Mouse (Mus musculus) adrenal gland, postnatal 10 days (tissue): ENCODE measurements around the gene Cdh13. TPM values are rescaled to one million over a fixed set of nuclear protein-coding genes. Genes with fewer than 3 reads are reported as not detected.

Experiments
- DNase-seq: peaks from one replicate; pipeline ENCODE4 v3.0.0; 2021; ENCODE audit warnings: mixed read lengths
- total RNA-seq, 2 experiments: library from RNA; stranded (reverse); gene quantifications; 2 replicates each; pipeline ENCODE4 v1.2.3; 2021

Gene Cdh13
- total RNA-seq, 2 experiments from 2014 or later = 25.9 to 31.2 TPM

DNA sequence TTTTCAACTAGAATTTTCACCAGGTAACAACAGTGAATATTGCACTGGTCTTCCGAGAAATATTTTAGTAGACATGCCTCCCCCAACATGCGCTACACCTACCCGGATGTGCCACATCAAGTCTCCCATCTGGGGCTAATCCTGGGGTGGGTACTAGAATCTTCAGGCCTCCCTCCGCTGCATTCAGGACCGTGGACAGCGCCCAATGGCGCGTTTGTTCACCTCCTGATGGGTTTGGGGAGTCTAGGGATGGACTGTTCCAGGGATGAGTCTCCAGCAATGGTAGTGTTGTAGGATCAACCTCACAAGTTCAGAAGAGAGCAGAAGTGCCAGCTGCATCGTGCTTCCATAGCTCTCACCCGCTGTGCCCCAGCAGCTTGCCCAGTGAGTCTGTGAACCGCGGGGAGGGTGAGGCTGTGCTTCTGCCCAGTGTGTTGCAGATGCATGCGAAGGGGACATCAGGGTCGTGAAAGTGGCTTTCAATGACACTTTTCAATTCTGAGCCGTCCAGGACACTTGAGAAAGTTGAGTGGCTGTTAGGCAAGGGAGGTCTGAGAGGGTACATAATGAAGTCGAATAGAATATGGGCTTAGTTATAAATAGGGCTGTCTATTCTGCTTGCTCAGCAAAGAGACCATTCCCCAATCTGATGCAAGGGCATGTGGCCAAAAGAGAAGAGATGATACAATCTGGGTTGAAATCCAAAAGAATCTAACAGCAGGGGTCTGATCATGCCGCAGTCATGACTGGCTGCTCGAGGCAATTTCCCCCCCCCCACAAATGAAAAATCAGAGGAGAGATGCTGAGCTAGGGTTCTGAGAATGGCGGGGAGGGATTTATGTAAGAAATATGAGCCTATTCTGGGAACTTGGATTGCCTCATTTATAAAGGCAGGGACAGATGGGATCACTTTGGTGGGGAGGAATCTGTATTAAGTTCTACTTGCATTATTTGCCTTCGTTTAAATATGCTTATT is 668.5 kb downstream of the Cdh13 start:
- peak; percentile 41 for DNase-seq

DNA sequence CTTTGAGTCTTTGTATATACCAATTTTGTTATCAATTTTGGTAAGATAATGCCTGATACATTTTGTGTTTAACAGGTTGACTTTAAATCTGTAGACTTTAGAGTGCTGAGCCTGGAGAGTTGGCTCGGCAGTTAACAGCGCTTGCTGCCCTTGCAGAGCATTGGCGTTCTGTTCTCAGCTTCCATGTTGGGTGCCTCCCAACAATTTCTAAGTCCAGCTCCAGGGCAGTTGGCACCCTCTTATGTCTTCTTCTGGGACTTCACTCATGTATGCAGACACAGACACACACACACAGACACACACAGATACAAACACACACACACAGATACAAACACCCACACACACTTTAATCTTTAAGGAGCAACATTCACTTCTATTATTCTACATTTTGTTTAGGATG is 672.6 kb downstream of the Cdh13 start:
- DNase-seq = no peak

DNA sequence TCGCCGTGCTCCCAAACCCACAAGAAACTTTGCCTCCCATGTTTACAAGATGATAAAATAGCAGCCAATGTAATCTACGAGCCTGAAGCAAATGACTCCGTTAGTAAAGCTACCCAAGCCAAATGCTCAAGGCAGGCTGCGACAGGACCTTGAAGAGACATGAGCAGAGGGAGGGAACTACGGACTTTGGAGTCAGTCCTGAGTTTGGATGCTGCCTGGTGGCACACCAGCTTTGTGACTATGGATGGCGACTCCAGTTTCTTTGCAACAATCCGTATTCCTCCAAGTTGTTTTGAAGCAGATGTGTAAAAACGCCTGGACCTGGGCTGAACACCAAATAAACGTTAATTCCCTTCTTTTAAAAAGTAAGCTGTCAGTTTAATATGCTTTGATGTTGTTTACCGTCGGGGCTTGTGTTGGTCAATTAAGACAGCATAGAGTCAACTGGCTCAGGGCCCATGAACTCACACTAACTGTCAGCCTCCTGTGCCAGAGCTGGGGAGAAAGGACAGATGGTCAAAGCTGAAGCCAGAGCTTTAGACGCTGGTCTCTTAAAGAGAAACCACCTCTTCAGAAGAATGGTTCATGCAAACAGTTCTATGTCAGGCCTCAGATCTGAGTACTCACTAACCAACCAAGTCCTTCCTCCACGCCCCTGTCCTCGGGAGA is 678.5 kb downstream of the Cdh13 start:
- DNase-seq = no peak

DNA sequence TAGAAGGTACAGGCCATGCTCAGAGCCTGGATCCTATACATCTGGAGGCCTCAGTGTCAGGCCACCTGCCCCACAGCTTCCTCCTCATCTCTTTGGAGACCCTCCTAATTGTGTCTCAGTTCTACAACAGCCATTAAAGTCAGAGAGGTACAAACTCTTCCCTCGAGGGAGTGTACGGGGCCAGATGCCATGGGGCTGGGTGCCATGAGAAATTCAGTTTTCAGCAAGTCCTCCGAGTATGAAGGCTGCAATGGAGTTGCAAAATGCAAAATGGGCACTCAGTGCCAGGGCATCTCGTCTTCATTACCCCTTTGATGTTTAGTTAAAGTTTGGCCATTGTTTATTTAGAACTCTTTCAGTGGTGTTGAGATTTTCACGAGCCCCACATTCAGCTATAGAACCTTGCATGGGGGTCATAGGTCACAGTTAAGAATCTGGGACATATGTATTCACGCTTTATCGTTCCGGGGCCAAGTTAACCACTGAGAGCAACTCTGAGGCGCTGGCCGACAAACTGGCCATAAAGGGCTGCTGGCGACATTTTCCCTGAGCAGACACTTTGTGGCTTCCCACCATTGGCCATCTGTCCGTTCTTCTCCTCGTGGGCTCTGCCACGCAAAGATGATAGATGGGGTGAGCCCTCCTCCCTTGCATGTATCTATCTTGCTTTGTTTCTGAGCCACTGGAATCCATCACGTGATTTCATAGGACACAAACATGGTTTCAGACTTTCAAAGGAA is 681.7 kb downstream of the Cdh13 start:
- DNase-seq = peak; percentile 14

DNA sequence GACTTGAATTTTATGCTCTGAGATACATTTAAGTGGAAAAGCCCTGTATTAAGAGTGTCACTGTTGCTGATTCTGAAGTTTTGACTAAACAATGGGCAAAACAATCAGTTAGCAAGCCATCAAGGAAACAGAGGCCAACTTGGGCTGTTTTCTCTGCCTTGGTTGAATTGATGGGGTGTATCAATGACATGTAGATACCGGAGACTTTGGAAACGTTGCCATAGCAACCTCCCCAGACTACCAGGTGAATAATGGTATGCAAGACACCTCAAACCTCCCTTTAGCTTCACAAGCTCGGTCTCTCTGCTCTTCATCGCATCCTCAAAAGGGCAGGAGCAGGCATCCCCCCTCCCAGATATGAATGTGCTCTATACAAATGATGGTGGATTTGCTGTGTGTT is 685.4 kb downstream of the Cdh13 start:
- DNase-seq = no peak

DNA sequence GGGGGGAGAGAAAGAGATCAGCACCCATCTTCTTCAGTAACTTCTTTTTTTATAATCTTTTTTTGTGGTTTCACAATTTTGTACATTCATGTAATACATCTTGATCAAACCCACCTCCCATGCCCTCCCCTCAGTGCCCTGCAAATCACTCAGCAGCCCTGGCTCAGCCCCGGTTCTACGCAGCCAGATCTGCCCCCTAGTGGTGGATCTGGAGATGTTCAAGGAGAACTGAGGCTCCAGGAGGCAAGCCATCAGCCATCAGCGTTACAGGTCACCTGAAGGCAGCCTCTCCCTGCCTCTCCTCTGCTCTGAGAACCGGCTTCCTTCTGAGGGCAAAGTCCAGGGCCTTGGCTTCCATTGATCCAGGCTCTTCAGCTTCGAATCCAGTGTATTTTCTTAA is 696.3 kb downstream of the Cdh13 start:
- peak; percentile 31 for DNase-seq

DNA sequence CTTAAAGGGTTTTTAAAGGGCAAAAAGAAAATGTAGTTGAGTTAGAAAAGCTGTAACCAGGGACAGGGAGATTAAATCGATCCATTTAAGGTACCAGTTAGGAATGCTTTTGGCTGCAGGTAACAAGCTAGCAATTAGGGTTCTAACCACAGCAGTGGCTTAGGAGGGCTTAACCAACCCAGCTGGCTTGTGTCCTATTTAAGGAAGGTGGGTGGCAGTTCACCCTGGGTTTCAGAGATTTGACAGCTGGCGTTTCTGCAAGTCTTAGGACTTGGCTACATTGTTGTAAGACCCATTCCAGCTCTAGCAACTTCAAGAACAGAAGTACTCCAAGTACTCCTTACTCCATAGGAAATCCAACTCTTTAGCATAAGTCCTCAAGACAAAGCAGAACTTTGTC is 700.2 kb downstream of the Cdh13 start:
- no peak for DNase-seq

DNA sequence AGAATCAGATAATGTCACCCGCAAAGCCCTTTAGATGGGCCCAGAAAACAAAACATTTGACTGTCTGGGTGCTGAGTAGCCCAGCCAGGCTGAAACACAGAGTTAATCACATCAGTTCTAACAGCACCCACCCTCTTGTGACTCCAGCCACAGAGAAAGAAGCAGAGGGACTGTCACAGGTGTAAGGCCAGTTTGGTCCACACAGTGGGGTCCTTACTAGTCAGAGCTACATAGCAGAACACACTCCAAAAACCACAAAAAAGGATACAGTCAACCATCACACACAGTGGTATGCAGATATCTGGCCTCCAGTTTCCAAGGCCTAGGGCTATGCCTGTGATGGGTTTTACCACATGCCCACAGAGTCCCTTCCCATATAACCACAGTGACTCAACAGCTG is 703.3 kb downstream of the Cdh13 start:
- no peak for DNase-seq

DNA sequence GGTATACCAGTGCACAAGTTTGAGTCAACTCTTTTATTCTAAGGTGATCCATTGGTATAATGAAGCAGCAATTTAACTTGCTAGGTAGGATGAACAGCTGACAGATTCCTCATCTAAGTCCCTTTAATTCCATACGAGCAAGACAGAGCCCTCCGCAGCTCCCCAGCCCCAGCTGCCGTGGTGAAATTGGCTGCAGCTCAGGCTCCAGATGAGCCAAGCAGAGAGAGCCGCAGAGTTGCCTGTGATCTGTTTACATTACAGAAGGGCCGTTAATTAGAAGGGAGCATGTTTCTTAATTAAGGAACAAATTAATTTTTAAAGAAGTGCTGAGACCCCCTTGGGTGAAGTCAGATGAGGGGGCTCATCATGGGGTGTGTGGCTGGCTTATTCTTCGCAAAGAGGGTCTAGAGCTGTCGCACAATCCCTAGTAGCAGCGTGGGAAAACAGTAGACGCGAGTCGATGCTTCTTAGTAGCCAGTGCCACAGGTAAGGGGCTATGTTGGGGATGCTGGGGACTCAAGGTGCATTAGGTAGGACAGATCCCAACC is 712.2 kb downstream of the Cdh13 start:
- DNase-seq = no peak

DNA sequence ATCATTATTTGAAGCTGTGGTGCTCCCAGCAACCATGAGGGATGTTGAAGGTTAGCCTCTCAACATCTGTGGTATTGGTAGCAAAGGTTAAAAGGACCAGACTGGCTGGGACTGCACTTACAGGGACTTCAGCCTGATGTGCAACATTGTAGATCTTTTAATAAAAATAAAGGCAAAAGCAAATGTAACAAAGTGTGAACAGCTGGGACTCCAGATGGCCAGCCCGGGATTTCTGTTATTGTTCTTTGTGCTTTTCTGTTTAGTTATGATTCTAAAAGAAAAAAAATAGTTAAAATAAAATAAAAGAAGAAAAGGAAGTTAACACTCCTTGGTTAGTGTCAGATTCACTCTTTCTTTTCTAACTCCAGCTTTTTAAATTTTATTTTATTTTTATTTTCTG is 717.1 kb downstream of the Cdh13 start:
- DNase-seq = no peak

DNA sequence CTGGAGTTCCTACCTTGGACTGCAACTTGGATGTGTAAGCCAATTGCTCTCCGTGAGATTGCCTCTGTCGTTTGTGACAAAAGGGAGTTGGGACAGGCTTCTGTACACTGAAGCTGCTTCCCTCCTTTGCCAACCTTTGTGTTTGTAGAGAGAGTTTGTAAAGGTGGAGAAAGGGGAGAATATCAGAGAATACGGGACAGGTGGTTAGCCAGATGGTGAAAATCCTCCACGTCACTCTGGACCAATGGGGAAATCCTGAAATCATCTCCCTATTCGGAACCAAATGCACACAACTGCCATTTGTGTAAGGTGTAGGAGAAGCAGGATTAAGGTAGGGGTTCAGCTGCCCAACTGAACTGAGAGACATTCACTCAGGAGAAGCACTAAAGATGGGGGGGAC is 721.3 kb downstream of the Cdh13 start:
- DNase-seq = no peak

DNA sequence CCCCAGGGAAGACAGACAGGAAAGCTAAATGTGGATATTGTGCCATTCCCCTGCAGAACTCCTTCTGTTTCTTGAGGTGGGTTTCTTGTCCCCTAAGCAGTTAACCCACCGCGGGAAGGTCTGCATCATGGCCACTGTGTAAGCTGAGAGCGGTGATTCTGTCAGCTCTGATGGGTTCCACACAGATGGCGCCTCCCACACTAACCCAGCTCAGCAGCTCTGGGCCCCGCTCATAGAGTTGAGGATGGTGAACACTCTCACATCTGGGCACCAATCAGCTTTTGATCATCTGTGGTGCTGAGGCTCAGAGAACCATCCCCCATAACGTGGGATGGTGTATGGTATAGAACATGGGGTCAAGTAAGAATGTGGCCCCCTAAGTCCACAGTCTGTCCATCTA is 735.1 kb downstream of the Cdh13 start:
- DNase-seq = no peak

DNA sequence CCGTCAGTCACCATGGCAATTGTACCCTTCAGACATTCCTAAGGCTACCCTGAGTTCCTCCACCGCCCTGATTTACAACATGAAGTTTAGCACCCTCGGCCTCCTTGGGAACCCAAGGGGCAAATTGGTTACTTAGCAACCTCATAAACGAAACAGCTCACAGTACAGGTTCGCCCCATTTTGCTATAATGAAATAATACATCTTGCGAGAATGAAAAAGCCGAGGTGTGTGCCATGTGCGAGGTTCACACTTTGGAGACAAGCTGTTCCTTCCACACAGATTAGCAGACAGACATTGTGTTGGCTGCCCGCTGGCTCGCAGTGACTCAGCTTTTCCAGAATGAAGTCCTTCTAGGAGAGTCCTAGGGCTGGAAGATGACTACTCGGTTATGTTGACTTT is 737.2 kb downstream of the Cdh13 start:
- no peak for DNase-seq

DNA sequence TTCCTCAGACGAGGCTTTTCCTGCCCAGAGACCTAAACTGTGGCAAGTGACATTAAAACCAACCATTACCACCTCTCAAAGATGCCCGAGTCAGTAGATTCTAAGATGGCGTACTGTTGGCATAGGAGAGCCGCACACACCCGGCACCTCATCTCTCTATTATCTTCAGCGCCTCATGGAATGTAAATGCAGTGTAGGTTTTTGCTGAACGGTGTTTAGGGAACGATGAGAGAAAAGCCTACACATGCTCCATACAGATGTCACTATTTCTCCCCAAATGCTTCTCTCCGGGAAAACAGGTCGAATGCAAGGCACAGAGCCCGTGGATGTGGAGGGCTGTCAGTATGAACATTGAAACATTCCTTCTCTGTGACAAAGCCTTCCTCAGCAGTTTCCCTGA is 737.9 kb downstream of the Cdh13 start:
- DNase-seq = no peak

DNA sequence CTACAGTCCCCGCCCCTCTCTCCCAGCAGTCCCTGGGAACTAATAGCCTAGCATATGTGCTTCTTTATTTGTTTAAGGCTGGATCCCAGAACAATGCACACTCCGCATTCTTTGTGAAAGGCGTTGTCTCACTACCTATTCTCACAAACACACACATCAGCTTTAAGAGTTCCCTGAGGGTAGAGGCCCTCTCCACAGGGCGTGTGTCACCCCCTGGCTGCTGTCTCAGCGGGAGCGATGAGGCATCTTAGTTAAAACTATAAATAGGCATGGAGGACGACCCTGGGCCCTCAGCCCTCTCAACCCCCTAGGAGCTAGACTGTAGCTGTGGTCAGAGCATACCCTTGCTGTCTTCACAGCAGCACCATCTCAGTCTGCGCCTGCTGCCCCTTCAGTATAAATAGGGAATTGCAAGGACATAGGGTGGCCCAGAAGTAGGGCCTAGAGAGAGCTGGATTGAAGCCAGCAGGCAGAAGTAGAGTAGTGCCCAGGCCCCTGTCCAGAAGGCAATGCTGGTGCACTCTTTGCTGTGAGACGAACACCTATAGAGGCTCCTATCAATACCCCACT is 738.9 kb downstream of the Cdh13 start:
- DNase-seq = no peak

DNA sequence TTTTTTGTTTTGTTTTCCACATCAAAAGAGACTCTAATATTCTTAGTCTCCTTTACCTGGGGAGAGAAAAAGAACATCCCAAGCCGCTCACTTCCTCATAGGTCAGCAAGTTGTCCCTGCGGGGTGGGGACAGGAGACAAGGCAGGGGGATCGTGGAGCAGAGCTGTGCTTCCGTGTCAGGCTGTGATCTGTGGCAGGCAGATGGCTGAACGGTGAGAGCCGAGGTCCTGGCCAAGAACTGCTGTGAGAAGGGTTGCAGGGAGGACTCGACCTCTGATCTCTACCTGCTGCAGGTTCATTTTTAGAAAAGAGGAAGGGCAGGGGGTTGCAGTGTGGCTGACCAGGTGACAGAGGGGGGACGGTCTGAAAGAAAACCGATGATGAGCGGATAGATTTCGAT is 749.9 kb downstream of the Cdh13 start:
- DNase-seq = no peak

DNA sequence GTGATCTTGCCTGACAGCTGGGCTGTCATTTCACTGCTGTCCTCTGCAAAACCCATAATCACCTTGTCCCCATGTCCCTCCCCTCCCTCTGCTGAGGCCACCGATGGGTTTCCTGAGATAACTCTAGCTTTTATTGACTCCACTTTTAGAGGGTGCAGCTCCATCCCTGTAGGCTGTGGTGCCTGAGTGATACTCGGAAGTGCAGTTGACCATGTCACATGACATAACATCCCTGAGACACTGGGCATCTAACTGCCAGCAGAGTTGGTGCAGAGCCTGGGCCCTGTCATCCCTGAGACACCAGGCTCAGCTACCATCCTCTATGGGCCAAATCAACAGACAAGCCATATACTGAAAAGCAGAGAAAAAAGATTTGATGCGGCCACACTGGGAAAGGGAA is 750.5 kb downstream of the Cdh13 start:
- no peak for DNase-seq

DNA sequence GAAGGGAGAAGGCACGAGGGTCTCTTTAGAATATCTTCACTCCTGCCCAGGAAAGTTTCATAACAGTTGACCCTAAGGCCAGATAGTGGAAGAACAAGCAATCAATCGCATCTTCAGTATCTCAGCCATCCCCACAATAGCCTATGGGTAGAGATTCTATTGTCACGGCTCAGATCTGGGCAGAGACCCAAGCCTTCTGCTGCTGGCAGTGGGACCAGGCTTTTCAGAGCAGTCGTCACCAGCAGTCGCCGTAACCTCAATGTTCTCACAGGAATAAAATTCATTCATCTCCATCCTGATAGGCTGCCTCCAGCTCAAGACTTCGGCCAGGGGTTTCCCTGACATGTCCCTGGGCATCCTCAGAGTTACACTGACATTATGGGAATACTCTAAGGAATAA is 751.6 kb downstream of the Cdh13 start:
- DNase-seq = no peak

DNA sequence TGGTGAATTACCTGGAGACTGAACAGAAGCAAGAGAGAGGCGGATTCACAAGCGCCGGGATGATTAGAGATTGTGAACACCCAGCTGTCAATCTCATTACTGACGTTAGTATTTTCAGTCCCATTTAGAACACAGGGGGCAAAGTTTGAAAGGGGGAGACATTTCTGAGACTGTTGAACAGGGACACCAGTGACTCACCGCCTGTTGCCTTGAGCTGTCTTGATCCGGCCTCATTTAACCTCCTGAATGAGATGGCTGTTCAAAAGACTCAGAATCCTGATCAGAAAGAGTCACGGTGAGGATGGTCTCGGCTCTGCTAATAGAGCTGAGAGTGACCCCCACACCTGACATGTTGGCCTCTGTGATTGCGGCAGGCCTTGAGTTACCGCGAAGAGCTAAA is 754.0 kb downstream of the Cdh13 start:
- DNase-seq = peak; percentile 25

DNA sequence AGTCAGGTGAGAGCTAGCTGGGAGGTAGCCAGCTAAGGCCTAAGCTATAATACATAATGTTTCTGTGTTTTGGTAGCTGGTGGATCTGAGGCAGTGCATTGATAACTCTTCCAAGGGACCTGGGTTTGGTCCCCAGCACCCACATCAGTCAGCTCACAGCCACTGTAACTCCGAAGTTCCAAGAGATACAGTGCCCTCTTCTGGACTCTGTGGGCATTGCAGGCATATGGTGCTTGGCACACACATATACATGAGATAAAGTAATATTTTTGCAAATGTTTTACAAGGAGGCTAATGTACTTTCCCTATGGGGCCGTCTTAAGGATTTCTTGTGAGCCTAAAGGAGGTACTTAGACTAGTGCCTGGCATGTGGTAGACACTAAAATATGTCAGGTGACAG is 755.8 kb downstream of the Cdh13 start:
- DNase-seq = no peak

DNA sequence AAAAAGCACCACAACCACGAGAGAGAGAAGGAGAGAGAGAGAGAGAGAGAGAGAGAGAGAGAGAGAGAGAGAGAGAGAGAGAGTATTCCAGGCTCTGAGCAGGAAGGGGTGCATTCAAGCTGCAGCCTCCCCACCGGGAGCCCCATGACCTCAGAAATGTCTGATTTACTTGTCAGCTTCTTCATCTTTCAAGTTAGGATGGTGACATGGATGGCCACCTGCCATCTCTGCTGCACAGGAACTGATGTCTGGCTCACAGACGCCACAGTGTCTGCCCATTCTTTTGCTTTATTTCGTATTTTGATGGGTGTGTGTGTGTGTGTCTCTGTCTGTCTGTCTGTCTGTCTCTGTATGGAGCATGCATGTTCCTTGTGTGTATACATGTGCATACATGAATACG is 774.3 kb downstream of the Cdh13 start:
- peak; percentile 8 for DNase-seq

DNA sequence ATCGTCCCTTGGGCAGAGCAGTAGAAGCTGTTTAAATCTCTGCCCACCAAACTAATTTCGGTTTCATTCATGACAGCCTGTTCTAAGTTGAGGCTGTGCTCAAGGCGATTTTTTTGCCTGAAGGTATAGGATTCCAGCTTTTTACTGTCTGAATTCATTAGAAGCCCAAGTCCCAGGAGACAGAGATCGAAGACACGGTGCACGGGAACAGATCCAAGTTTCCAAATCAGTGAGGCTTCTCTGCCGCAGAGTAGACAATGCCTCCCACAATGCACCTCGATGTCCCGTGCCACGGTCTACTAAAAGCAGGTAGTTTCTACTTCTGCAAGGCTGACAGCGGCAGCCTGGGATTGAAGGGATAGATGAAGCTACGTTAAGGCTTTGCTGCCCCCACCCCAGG is 778.1 kb downstream of the Cdh13 start:
- DNase-seq = no peak
